Mouse (Mus musculus) erythroblast, embryonic 14.5 days (primary cell): ENCODE results near the gene Tfam.

Source experiments
- GATA1 ChIP-seq: IDR thresholded peaks from 2 replicates; pipeline ENCODE4 v1.6.1; 2012; ENCODE audit warnings: low read length, inconsistent platforms, mixed read lengths
- TAL1 ChIP-seq: IDR thresholded peaks from 3 replicates; pipeline ENCODE4 v1.6.1; 2012; ENCODE audit warnings: low read length, inconsistent platforms, mixed read lengths

DNA sequence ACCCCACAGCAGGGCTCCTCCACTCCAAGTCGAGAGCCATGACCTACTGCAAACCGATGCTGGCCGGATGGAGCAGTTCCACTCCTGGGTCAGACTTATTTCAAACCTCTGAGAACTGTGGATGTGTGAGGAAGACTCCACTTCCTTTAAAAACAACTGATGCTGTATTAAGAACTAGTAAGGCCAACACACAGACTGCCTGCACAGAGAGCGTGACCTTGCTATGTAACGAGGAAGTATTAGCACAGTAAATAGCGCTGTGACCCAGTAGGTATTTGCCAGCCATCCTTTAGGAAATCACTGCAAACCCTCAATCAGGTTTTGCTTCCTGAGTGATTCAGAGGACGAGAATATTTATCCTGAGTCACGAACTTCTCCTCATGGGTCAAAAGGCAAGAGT lies 23.6 kb upstream of the Tfam start:
- TF ChIP-seq TAL1 (no peak), GATA1 (no peak)
